Mouse (Mus musculus) left cerebral cortex, postnatal 4 days (tissue): ENCODE data around the gene Syn3. TPM values are rescaled to one million over a fixed set of nuclear protein-coding genes. Genes with fewer than 3 reads are reported as not detected.
"Not testable (repeated sequence)": the region's sequence is repeated elsewhere in the genome, so short reads cannot be mapped to it uniquely, and the experiment has no call there.

ENCODE experiments used
- DNase-seq: peaks from one replicate; pipeline ENCODE4 v3.0.0-alpha.2; 2022
- intact Hi-C: fragments of 180-260 bp; cut with DNase I; formaldehyde crosslinking; loops from one replicate; pipeline ENCODE4 v1.15.1; 2025
- total RNA-seq, 2 experiments: library from RNA; stranded (reverse); gene quantifications; 2 replicates each; pipeline ENCODE4 v1.2.3; 2021

The Syn3 gene
- total RNA-seq, 2 experiments from 2014 or later, result 82.2 to 85.4 TPM

GRCm38 (mm10) chr10:86134848-86135247 lies 363.8 kb downstream of the Syn3 start:
- DNase-seq, result no peak
- intact Hi-C loops, result no loop called here

- intact Hi-C loops, result no loop called here
- DNase-seq, result no peak
These were observed 364.4 kb downstream of the Syn3 start for GRCm38 (mm10) chr10:86134336-86134735.

- DNase-seq, result no peak
- intact Hi-C loops, result no loop called here
These were observed 366.2 kb downstream of the Syn3 start for GRCm38 (mm10) chr10:86132420-86132956.

GRCm38 (mm10) chr10:86129046-86129445 lies 369.6 kb downstream of the Syn3 start:
- intact Hi-C loops, result no loop called here
- no peak for DNase-seq

- no peak for DNase-seq
- intact Hi-C loops, result no loop called here
These were observed 372.2 kb downstream of the Syn3 start for GRCm38 (mm10) chr10:86126478-86126877.

- intact Hi-C loops, result no loop called here
- DNase-seq, result no peak
These were observed 373.3 kb downstream of the Syn3 start for GRCm38 (mm10) chr10:86125421-86125820.

- intact Hi-C loops, result no loop called here
- DNase-seq, result no peak
These were observed 374.6 kb downstream of the Syn3 start for GRCm38 (mm10) chr10:86124115-86124514.

- DNase-seq, result no peak
- intact Hi-C loops, result no loop called here
These were observed 375.5 kb downstream of the Syn3 start for GRCm38 (mm10) chr10:86123224-86123623.

- intact Hi-C loops, DNase-seq: not testable (repeated sequence)
These were observed 376.2 kb downstream of the Syn3 start for GRCm38 (mm10) chr10:86122456-86122855.

GRCm38 (mm10) chr10:86116268-86116667 lies 382.4 kb downstream of the Syn3 start:
- intact Hi-C loops, result no loop called here
- no peak for DNase-seq

GRCm38 (mm10) chr10:86114431-86114848 lies 384.3 kb downstream of the Syn3 start:
- DNase-seq, result no peak
- intact Hi-C loops, result no loop called here

- intact Hi-C loops, result no loop called here
These were observed 389.9 kb downstream of the Syn3 start for GRCm38 (mm10) chr10:86108797-86109196.

GRCm38 (mm10) chr10:86107681-86108080 lies 391.0 kb downstream of the Syn3 start:
- intact Hi-C loops, result no loop called here
- no peak for DNase-seq

More at GRCm38 (mm10) chr10:86108797-86109196, 389.9 kb downstream of the Syn3 start:
- DNase-seq, result no peak

- no peak for DNase-seq
- intact Hi-C loops, result no loop called here
These were observed 394.7 kb downstream of the Syn3 start for GRCm38 (mm10) chr10:86103976-86104375.

- intact Hi-C loops, result no loop called here
- peak; percentile 54 for DNase-seq
These were observed 398.3 kb downstream of the Syn3 start for GRCm38 (mm10) chr10:86100281-86100851.

GRCm38 (mm10) chr10:86098363-86098762 lies 400.3 kb downstream of the Syn3 start:
- intact Hi-C loops, result no loop called here
- DNase-seq, result no peak

GRCm38 (mm10) chr10:86093109-86094035 lies 405.3 kb downstream of the Syn3 start:
- intact Hi-C loops, result no loop called here

GRCm38 (mm10) chr10:86091919-86092318 lies 406.8 kb downstream of the Syn3 start:
- peak; percentile 29 for DNase-seq
- intact Hi-C loops, result no loop called here

More at GRCm38 (mm10) chr10:86093109-86094035, 405.3 kb downstream of the Syn3 start:
- no peak for DNase-seq

GRCm38 (mm10) chr10:86079921-86080320 lies 418.8 kb downstream of the Syn3 start:
- DNase-seq, result no peak
- intact Hi-C loops, result no loop called here

- no peak for DNase-seq
- intact Hi-C loops, result no loop called here
These were observed 419.9 kb downstream of the Syn3 start for GRCm38 (mm10) chr10:86078761-86079160.

- intact Hi-C loops, result no loop called here
- DNase-seq, result no peak
These were observed 421.4 kb downstream of the Syn3 start for GRCm38 (mm10) chr10:86077272-86077671.
